Mouse (Mus musculus): Measurements from ENCODE around the gene Brd4.
"Not testable (repeated sequence)": the region's sequence is repeated elsewhere in the genome, so short reads cannot be mapped to it uniquely, and the experiment has no call there.

Brd4 gene

DNA sequence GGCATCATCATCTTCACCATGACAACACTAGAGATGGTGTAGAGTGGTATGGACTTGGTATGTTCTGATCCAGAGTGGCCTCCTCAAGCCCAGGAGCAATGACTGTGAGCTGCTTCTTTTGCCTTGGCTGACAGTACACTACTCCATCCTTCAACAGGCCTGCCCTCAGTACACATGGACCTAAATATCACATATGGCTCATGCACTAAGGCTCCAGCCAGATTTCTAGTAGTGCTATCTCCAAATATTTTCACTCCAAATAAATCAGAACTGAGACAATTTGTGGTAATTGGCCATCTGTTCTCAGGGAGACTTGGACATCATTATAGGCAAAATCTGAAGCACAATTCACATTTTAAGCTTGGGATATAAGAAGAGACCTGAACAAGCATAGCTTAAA lies 51.3 kb downstream of the Brd4 start:
- DNase-seq (ENCODE audit: low spot score in 2 of 2): no peak

DNA sequence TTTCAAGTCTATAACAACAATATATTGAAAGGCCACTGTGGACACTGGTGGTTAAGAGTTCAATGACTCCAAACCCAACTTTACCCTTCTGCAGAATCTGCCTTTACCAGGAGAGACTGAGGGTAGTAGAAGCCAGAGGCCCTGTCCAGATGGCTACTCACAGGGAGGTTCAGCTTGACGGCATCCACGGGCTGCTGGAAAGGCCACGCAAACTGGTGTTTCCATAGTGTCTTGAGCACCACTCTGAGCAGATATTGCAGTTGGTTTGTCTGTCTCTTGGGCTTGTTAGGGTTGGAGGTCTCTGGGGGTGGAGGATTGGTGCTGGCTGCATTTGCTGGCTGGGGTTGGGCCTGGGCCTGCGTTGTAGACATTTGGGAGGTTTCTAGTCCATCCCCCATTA lies 55.3 kb downstream of the Brd4 start:
- no peak for DNase-seq (ENCODE audit: low spot score in 2 of 2)

DNA sequence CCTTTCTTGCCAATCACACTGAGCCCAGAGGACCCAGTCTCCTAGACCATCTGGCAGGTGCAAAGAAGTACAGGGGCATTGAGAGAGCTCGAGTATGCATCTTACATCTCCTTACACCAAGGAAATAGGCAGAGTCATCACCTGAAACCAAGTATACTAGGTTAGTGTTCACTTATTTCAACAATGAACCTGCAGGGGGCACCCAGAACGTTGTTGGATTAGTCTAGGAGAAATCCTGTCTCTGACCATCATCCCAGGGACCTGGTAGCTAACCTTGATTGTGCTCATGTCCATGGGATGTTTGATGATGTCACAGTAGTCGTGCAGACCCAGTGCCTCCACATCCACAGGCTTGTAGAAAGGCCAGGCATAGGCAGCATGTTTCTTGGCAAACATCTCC lies 63.6 kb downstream of the Brd4 start:
- no peak for DNase-seq (ENCODE audit: low spot score in 2 of 2)

DNA sequence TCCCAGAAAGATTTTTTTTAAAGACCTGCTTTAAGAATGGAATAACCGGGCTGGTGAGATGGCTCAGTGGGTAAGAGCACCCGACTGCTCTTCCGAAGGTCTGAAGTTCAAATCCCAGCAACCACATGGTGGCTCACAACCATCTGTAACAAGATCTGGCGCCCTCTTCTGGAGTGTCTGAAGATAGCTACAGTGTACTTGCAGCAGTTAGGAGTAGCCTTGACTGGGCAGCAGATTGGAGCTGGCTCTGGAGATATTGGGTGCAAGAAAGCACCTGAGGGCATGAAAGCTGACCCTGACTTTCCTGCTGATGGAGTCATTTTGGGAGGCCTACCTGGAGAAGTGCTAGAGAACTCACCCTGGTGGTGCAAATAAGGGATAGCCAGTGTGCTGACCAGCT lies 68.9 kb downstream of the Brd4 start:
- not testable (repeated sequence) for DNase-seq (ENCODE audit: low spot score in 2 of 2)

DNA sequence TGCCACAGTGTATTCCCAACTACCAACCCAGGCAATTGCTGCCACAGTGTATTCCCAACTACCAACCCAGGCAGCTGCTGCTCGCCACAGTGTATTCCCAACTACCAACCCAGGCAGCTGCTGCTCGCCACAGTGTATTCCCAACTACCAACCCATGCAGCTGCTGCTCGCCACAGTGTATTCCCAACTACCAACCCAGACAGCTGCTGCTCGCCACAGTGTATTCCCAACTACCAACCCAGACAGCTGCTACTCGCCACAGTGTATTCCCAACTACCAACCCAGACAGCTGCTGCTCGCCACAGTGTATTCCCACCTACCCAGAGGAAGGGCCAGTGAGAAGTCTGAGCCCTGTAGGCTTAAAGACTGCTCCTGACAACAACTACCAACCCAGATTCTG lies 73.0 kb downstream of the Brd4 start:
- DNase-seq (ENCODE audit: low spot score in 2 of 2): not testable (repeated sequence)

- DNase-seq (ENCODE audit: low spot score in 2 of 2): peak in 1 of 2 experiments; percentile 45
These were observed 74.8 kb downstream of the Brd4 start for GRCm38 (mm10) chr17:32209752-32210151.

DNA sequence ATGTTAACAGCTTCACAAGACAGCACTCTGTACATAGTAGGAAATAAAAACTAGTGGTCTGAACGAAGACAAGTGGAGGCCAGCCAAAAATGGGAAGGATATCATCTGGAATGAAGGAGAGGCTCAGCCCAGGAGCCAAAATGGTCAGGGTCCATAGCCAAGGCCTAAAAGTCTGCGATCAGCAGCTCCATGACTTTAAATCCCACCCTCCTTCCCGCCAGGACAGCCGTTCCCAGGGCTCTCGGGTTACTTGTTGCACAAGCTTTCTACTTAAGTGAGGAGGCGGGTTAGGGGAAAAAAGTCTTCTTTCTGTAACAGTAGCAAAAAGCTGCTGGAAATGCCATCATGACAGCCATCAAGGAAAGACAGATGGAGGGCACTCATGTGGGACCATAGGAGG lies 75.4 kb downstream of the Brd4 start:
- DNase-seq (ENCODE audit: low spot score in 2 of 2): no peak

DNA sequence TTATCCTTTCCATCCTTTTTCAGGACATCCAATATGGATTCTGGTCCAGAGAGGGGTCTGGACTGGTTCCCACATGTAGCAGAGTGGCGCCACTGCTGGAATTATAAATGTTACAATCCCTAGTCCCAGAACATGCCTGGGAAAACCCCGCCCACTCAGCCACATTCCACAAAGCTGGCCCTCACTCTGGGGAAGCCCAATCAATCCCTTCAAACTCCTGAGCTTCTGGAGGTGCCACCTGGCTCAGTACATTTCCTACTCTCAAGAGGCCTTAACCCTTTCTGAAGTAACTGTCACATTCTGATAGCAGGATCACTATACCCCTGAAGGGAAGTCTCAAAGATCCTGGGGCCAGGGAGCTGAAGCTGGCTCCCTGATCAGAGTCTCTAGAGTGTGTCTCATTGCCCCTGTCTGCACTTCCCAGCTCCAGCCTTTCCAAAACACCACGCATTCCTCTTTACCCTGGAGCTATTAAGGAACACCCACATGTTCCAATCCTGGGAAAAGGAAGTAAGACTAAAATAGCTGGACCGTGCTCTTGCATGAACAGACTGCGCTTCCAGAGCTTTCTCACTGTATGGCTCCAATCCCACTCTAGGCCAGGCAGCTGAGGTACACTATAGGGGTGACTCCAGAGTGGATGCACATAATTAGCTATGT lies 76.8 kb downstream of the Brd4 start:
- no peak for DNase-seq (ENCODE audit: low spot score in 2 of 2)

DNA sequence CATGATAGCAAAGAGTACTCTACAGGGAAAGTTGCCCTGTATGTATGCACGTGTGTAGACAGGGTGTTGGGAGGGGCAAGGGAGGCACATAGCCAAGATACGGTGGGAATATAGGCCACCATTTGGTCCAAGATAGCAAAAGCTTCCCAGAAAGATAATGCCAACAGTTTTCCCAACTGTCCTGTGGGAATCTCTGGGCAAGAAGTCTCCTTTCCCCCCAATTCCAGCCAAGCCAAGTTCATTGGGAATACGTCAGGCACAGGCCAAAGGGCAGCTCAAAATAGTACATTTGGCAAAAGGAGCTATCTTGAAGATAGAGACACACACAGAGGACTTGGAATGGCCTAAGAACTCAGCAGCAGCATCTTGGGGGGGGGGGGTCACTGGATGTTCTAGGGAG lies 79.2 kb downstream of the Brd4 start:
- DNase-seq (ENCODE audit: low spot score in 2 of 2): no peak

DNA sequence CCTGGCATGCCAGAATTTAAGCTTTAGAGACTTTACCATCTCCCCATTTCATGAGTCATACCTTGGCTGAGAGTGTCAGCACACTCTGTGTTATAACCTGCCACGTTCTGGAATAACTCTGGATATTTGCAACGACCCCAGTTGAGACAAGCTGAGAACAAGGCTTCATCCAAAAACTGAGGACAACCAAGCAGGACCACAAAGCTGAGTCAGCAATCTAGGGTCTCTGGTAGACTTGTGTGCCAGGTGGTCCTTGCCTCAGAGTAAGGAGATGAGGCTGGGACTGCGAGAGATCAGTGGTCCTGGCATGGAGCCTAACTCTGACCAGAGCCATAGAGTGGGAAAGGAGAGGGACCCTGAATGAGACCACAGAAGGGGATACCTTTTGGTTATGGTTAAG lies 81.5 kb downstream of the Brd4 start:
- no peak for DNase-seq (ENCODE audit: low spot score in 2 of 2)

DNA sequence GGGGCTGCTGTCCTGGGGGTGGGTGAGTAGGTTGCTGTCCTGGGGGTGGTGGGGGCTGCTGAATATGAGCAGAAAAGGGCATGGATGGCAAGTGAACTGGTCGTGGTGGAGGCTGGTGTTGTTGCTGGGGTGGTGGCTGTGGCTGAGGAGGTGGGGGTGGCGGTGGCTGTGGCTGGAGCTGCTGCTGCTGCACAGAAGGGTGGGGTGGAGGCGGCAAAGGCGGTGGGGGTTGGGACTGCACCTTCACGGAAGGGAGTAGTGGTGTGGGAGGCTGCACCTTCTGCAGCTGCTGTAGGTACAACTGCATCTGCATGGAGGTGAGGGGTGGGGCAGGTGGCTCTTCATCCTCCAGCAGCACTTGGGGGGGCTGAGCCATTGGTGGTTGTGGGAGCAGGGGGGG lies 83.4 kb downstream of the Brd4 start:
- no peak for DNase-seq (ENCODE audit: low spot score in 2 of 2)

- DNase-seq (ENCODE audit: low spot score in 2 of 2): no peak
These were observed 84.7 kb downstream of the Brd4 start for GRCm38 (mm10) chr17:32199796-32200195.

GRCm38 (mm10) chr17:32197156-32197555 lies 87.4 kb downstream of the Brd4 start:
- DNase-seq (ENCODE audit: low spot score in 2 of 2): no peak

DNA sequence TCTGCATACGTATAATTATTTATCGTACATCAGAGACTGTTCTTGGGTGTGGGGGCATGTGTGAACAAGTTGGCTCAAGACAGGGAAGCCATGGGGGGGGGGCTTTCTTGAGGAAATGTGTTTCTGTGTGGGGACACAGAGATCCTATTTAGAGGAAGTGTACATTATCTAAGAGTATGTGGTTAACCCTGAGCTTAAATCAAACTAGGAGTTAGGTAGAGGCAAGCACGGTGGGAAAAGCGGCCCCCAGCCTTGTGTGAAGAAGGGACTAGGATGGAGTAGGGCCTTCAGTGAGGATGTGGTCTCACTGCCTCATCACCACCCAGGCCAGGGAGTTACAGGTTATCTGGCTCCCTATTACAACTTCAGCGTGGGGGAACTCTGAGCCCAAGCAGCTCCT lies 88.8 kb downstream of the Brd4 start:
- DNase-seq (ENCODE audit: low spot score in 2 of 2): no peak

GRCm38 (mm10) chr17:32193010-32193409 lies 91.5 kb downstream of the Brd4 start:
- DNase-seq (ENCODE audit: low spot score in 2 of 2): no peak

DNA sequence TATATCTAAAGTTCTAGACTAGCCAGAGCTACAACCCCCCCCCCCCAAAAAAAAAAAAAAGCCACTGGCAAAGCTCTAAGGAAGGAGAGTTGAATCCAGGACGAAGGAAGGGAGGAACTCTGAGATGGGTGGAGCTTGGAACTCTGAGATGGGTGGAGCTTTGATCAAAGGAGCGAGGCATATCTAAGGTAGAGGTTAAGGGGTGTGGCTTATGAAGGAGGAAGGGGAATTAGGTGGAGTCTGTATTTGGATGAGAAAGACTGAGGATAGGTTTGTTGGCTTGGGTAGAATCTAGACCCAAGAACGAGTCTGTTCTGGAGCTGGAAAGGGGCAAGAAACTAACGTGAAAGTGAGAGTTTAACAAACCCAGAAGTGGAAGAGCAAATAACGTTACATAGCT lies 94.7 kb downstream of the Brd4 start:
- DNase-seq (ENCODE audit: low spot score in 2 of 2): no peak

DNA sequence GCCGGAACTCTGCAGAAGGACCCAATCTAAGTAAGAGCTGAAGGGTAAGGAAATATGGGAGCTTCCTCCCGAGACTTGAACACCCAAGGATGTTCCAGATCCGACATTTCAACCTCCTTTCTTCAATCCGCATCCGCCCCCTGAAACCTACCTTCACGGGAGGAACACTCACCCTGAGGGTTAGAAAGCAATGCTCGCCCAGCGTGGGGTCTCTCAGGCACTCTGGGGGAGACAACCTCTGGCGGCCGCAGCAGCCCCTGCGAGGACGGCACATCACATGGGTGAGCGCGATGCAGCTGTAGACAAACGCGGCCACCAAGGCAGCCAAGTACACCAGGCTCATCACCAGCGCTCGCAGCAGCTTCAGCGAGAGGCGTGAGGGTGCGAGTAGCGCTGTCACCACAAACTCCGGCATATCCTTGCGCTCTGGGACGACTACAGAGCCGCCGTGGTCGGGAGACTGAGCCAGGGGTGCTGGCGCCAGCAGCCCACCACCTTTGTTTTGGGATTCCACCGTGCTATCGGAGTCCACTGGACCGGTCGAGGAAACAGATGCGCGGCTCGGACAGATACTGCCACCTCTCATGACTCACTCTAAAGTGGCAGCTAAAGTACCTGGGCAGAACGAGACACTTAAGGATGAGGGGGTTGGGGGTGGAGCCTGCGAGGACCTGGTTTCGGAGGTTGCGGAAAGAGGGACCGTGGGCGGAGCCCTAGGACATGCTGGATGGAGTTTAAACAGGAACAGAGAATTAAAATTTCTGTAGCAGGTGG lies 95.5 kb downstream of the Brd4 start, which contains the start of gene Ephx3:
Gene Ephx3, minus strand, starts transcription at position 687 of the 774 bp plus-strand sequence.
- no peak for DNase-seq (ENCODE audit: low spot score in 2 of 2)

DNA sequence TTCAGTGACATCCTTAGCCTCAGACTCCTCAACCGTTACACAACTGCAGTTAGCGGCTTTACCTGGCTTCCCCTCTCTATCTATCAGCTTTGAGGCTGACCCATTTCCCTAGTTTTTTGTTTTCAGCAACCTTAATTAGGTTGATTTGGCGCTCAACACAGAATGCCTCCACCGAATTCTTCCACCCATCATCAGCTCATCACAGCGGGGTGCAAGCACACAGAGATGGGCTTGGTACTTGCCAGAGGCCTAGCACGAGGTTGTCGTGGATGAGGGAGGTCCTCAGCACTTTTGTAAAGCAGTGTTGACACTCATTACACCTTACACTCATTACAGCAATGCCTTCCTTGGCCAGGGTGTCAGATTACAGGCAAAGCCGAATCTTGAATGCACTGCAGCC lies 101.5 kb downstream of the Brd4 start:
- DNase-seq (ENCODE audit: low spot score in 2 of 2): no peak

GRCm38 (mm10) chr17:32179621-32180491 lies 104.7 kb downstream of the Brd4 start:
- DNase-seq (ENCODE audit: low spot score in 2 of 2): no peak

- DNase-seq (ENCODE audit: low spot score in 2 of 2): no peak
These were observed 107.6 kb downstream of the Brd4 start for GRCm38 (mm10) chr17:32176919-32177318.

GRCm38 (mm10) chr17:32173166-32173565 lies 111.4 kb downstream of the Brd4 start:
- no peak for DNase-seq (ENCODE audit: low spot score in 2 of 2)

DNA sequence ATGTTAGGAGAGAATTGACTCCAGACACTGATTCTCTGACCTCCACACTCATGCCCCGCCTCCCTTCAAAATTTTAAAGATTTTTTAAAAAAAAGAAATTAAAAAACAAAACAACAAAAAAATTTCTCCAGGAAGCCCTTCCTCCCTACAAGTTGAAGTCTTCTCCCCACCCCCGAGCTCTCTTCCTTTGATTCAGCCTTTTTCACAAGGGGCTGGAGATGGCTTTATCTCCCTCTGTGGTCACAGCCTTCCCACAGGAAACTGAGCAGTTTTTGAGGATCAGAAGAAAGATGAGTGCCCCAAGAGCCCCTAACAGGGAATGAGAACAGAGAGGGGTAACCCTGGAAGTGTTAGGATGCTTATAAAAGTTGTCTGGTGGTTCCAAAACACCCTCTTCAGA lies 112.0 kb downstream of the Brd4 start:
- no peak for DNase-seq (ENCODE audit: low spot score in 2 of 2)
